26 mouse cellular contexts compared by ENCODE assay signal in the genomic region with DNA sequence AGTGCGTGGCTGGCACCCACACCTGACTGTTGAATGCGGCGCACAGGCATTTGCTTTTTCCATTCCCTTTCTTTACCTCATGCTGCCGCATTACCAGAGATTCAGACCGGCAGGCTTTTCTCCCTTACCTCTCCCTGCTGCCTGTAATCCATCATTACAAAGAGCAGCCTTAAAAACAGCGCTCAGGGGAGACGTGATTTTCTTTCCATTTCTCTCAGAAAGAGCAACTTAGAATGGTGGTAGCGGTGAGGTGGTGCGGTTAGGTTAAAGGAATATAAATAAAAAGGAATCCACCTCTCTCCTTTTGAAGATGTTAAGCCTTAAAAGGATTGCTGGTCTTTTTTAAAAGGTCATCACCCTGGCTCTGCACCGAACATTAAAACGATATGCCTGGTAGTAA. TPM values are rescaled to one million over a fixed set of nuclear protein-coding genes. Genes with fewer than 3 reads are reported as not detected.
A peak's percentile ranks its signal among the peaks of the same experiment; 100 is the strongest.
DNase-seq lines count a peak whose midpoint lies in the region; ATAC-seq and TF ChIP-seq lines count a peak whose summit lies in the region.
"Had no signal": no experiment of that assay in that cellular context is flagged by ENCODE, and none has a peak within 500 bp of the region (broad histone marks: within the 10 kb centered on the region; RNA-seq: fewer than 3 reads in every experiment).

No protein-coding gene starts in this region.

- no peaks in the 10 kb centered on the region for H3K27me3 ChIP-seq in midbrain, embryonic 14.5 days (ENCODE audit: control insufficient read depth, insufficient read depth, low read length)
- no peaks in the 10 kb centered on the region for H3K27me3 ChIP-seq in midbrain, embryonic 11.5 days (ENCODE audit: control insufficient read depth, insufficient read depth, low read length)
- no peaks in the 10 kb centered on the region for H3K27me3 ChIP-seq in limb, embryonic 14.5 days (ENCODE audit: control insufficient read depth, insufficient read depth, low read length)
- H3K27me3 ChIP-seq: embryonic facial prominence, embryonic 12.5 days; forebrain, embryonic 12.5 days; heart, embryonic 15.5 days; liver, embryonic 13.5 days; Patski; stomach, embryonic 15.5 days had no signal

- no peaks in the 10 kb centered on the region for H3K36me3 ChIP-seq in midbrain, embryonic 14.5 days (ENCODE audit: control insufficient read depth, insufficient read depth, low read length)
- H3K36me3 ChIP-seq in midbrain, embryonic 11.5 days (ENCODE audit: control insufficient read depth, insufficient read depth, low read length) = no peaks in the 10 kb centered on the region
- H3K36me3 ChIP-seq in limb, embryonic 14.5 days (ENCODE audit: control insufficient read depth, insufficient read depth, low read length) = no peaks in the 10 kb centered on the region
- H3K36me3 ChIP-seq: embryonic facial prominence, embryonic 12.5 days; forebrain, embryonic 12.5 days; G1E; heart, embryonic 15.5 days; liver, embryonic 13.5 days; stomach, embryonic 15.5 days had no signal

- peak; percentile 22 for DNase-seq in heart, adult 11 months
- DNase-seq in heart, adult 18-20 months = no peak
- peak; percentile 44 for DNase-seq in midbrain, embryonic 14.5 days
- no peak for DNase-seq in midbrain, embryonic 11.5 days (ENCODE audit: low spot score, missing footprints)
- DNase-seq in limb, embryonic 14.5 days (ENCODE audit: low spot score) = no peak
- DNase-seq in yolk sac, embryonic 10.5 days (ENCODE audit: low spot score) = no peak
- DNase-seq: cerebellum, adult 18-20 months; cerebellum, postnatal 25 days; gastrocnemius, postnatal 36 days; heart, postnatal 36 days; kidney, adult 2 months; kidney, postnatal 14 days; left cerebral cortex, postnatal 4 days; liver, embryonic 13.5 days; lung, adult 2 months; lung, postnatal 14 days; thymus, postnatal 25 days had no signal

- 53% methylated on average over 11 of the region's 11 CpGs for WGBS in midbrain, embryonic 14.5 days
- 65% methylated on average over 11 of the region's 11 CpGs for WGBS in midbrain, embryonic 11.5 days
- WGBS in limb, embryonic 14.5 days = 27% methylated on average over 11 of the region's 11 CpGs

- no peak overlapping the region for H3K4me2 ChIP-seq in midbrain, embryonic 14.5 days (ENCODE audit: low read length)
- H3K4me2 ChIP-seq in midbrain, embryonic 11.5 days = no peak overlapping the region
- 0 out of 2 replicates have a peak overlapping the region, but pooled peaks have one; percentile 0 for H3K4me2 ChIP-seq in limb, embryonic 14.5 days (replicated peaks; ENCODE audit: low read depth, low read length, severe bottlenecking)
- H3K4me2 ChIP-seq: embryonic facial prominence, embryonic 12.5 days; forebrain, embryonic 12.5 days; heart, embryonic 15.5 days; liver, embryonic 13.5 days; stomach, embryonic 15.5 days had no signal

- H3K9ac ChIP-seq in midbrain, embryonic 14.5 days (replicated peaks; ENCODE audit: low read length) = no peak overlapping the region
- no peak overlapping the region for H3K9ac ChIP-seq in midbrain, embryonic 11.5 days (ENCODE audit: low read length)
- H3K9ac ChIP-seq in limb, embryonic 14.5 days (ENCODE audit: low read depth, low read length, severe bottlenecking) = no peak overlapping the region
- H3K9ac ChIP-seq: embryonic facial prominence, embryonic 12.5 days; forebrain, embryonic 12.5 days; heart, embryonic 15.5 days; liver, embryonic 13.5 days; stomach, embryonic 15.5 days had no signal

- H3K4me1 ChIP-seq in midbrain, embryonic 14.5 days (ENCODE audit: control insufficient read depth, insufficient read depth, low read length) = no peaks in the 10 kb centered on the region
- H3K4me1 ChIP-seq in midbrain, embryonic 11.5 days (ENCODE audit: control insufficient read depth, insufficient read depth, low read length) = no peaks in the 10 kb centered on the region
- H3K4me1 ChIP-seq in limb, embryonic 14.5 days (ENCODE audit: control insufficient read depth, insufficient read depth, low read length) = peaks cover 10% of the 10 kb centered on the region
- H3K4me1 ChIP-seq: embryonic facial prominence, embryonic 12.5 days; heart, embryonic 15.5 days; liver, embryonic 13.5 days; stomach, embryonic 15.5 days had no signal

- ATAC-seq in midbrain, embryonic 14.5 days (ENCODE audit: low FRiP score, low TSS enrichment) = no peak
- no peak for ATAC-seq in midbrain, embryonic 11.5 days (ENCODE audit: low FRiP score)
- ATAC-seq in limb, embryonic 14.5 days (ENCODE audit: low FRiP score, low read depth) = no peak
- ATAC-seq in cerebellum, adult (ENCODE audit: insufficient number of reproducible peaks, low FRiP score, low TSS enrichment) = no peak
- ATAC-seq: Patski had no signal

- no peak overlapping the region for H3K4me3 ChIP-seq in midbrain, embryonic 14.5 days (replicated peaks; ENCODE audit: low read depth, low read length)
- H3K4me3 ChIP-seq in midbrain, embryonic 11.5 days (ENCODE audit: low read depth, low read length) = no peak overlapping the region
- no peak overlapping the region for H3K4me3 ChIP-seq in limb, embryonic 14.5 days (replicated peaks; ENCODE audit: low read length)
- H3K4me3 ChIP-seq: embryonic facial prominence, embryonic 12.5 days; forebrain, embryonic 12.5 days; heart, embryonic 15.5 days; liver, embryonic 13.5 days; stomach, embryonic 15.5 days had no signal

- H3K27ac ChIP-seq in midbrain, embryonic 14.5 days (replicated peaks; ENCODE audit: low read depth, low read length) = peak overlapping the region; percentile 70; the same call in 1 of the 2 replicates
- H3K27ac ChIP-seq in midbrain, embryonic 11.5 days (ENCODE audit: low read depth, low read length) = no peak overlapping the region
- H3K27ac ChIP-seq in limb, embryonic 14.5 days (replicated peaks; ENCODE audit: low read depth, low read length) = no peak overlapping the region
- H3K27ac ChIP-seq: embryonic facial prominence, embryonic 12.5 days; forebrain, embryonic 12.5 days; heart, embryonic 15.5 days; liver, embryonic 13.5 days; stomach, embryonic 15.5 days had no signal

- H3K9me3 ChIP-seq in midbrain, embryonic 14.5 days (ENCODE audit: control insufficient read depth, low read length) = no peaks in the 10 kb centered on the region
- no peaks in the 10 kb centered on the region for H3K9me3 ChIP-seq in midbrain, embryonic 11.5 days (ENCODE audit: control insufficient read depth, low read length)
- H3K9me3 ChIP-seq in limb, embryonic 14.5 days (ENCODE audit: control insufficient read depth, low read length) = no peaks in the 10 kb centered on the region
- H3K9me3 ChIP-seq: embryonic facial prominence, embryonic 12.5 days; forebrain, embryonic 12.5 days; G1E; heart, embryonic 15.5 days; liver, embryonic 13.5 days; stomach, embryonic 15.5 days had no signal

- no peak for TF ChIP-seq POLR2A in limb, embryonic 14.5 days (IDR thresholded peaks at IDR 0.05; ENCODE audit: borderline replicate concordance, extremely low read depth, insufficient read depth, insufficient read length)

RNA-seq across cellular contexts. Expression of a gene that starts 22.1 kb away (rescaled TPM):
- total RNA-seq in heart, adult 18-20 months (2021) = under 1 TPM in 1 of 2 experiments, not detected in 1; 0.69 TPM
- polyA plus RNA-seq in midbrain, embryonic 14.5 days (2014; fragmentation: Nextera tagmentation; extraction: Ambion mirVana) = not detected in 2 replicates
- polyA plus RNA-seq in midbrain, embryonic 11.5 days (2014; fragmentation: Nextera tagmentation; extraction: Ambion mirVana) = 0.19 TPM in 1 of 2 replicates, not detected in the other
- polyA plus RNA-seq in limb, embryonic 14.5 days (2012; rRNA removed) = 0.23 and 0.88 TPM in 2 replicates
- polyA plus RNA-seq in limb, embryonic 14.5 days (2014; fragmentation: Nextera tagmentation; extraction: Ambion mirVana) = 0.23 and 1.1 TPM in 2 replicates
- total RNA-seq: gastrocnemius, adult 18-20 months; gastrocnemius, postnatal 36 days; left cerebral cortex, postnatal 4 days had no signal
- polyA plus RNA-seq: embryonic facial prominence, embryonic 12.5 days; forebrain, embryonic 12.5 days; G1E; heart, embryonic 15.5 days; neural tube, embryonic 14.5 days; Patski had no signal

RNA-seq across cellular contexts. Expression of a gene that starts 37.5 kb away (rescaled TPM):
- 10 to 100 TPM; 12.0 to 13.8 TPM for total RNA-seq in heart, adult 18-20 months (2021)
- polyA plus RNA-seq in midbrain, embryonic 14.5 days (2014; fragmentation: Nextera tagmentation; extraction: Ambion mirVana) = 41.3 and 49.2 TPM in 2 replicates
- 18.7 and 20.6 TPM in 2 replicates for polyA plus RNA-seq in midbrain, embryonic 11.5 days (2014; fragmentation: Nextera tagmentation; extraction: Ambion mirVana)
- 27.4 and 28.8 TPM in 2 replicates for polyA plus RNA-seq in limb, embryonic 14.5 days (2012; rRNA removed)
- polyA plus RNA-seq in limb, embryonic 14.5 days (2014; fragmentation: Nextera tagmentation; extraction: Ambion mirVana) = 20.4 and 23.2 TPM in 2 replicates

Comparison
In these comparisons a context has a peak if more than half of its experiments do, and no peak if none do; other contexts are left out.
1. DNase-seq: peak in heart, adult 11 months (single experiment) and midbrain, embryonic 14.5 days (single experiment); none in heart, adult 18-20 months (0 of 2), midbrain, embryonic 11.5 days (single experiment), limb, embryonic 14.5 days (single experiment) and yolk sac, embryonic 10.5 days (single experiment).